In the genomic region with DNA sequence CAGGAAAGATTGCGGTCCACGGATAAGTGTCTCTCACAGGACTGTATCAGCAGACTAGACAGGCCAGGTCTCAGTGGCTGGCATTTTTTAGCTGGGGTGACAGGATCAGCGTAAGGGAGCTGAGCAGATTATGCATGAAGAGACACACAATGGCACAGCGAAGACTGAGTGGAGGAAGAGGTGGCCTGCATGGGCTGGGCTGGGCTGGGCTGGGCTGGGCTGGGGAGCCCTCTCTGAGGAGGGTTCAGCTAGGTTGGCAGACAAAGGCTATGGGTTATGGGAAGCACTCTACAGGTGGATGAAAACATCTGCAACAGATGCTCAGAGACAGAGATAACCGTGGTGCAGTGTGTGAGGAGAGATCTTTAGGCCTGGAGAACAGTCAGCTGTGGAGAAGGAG, we compare ENCODE assay signal across 12 mouse cellular contexts.
"Had no signal": no experiment of that assay in that cellular context is flagged by ENCODE, and none has a peak within 500 bp of the region (broad histone marks: within the 10 kb centered on the region; RNA-seq: fewer than 3 reads in every experiment).

No protein-coding gene starts in this region.

- H3K27ac ChIP-seq: layer of hippocampus, adult 2 months; limb, embryonic 13.5 days; liver, embryonic 14.5 days; neural tube, embryonic 13.5 days; stomach, embryonic 15.5 days had no signal

- H3K36me3 ChIP-seq: limb, embryonic 13.5 days; neural tube, embryonic 13.5 days; stomach, embryonic 15.5 days had no signal

- H3K4me3 ChIP-seq: layer of hippocampus, adult 2 months; limb, embryonic 13.5 days; neural tube, embryonic 13.5 days; stomach, embryonic 15.5 days had no signal

- H3K4me1 ChIP-seq: stomach, embryonic 15.5 days had no signal

- H3K9ac ChIP-seq: limb, embryonic 13.5 days; liver, embryonic 14.5 days; neural tube, embryonic 13.5 days; stomach, embryonic 15.5 days had no signal

- H3K9me3 ChIP-seq: limb, embryonic 13.5 days; neural tube, embryonic 13.5 days; stomach, embryonic 15.5 days had no signal

- DNase-seq: kidney, adult 18-20 months; kidney, postnatal 10 days; kidney, postnatal 4 days; left cerebral cortex, postnatal 4 days; lung, adult 18-20 months; thymus, adult 2 months; thymus, postnatal 25 days had no signal

- H3K4me2 ChIP-seq: limb, embryonic 13.5 days; neural tube, embryonic 13.5 days; stomach, embryonic 15.5 days had no signal

- H3K27me3 ChIP-seq: limb, embryonic 13.5 days; neural tube, embryonic 13.5 days; stomach, embryonic 15.5 days had no signal
